ENCODE assay signal across 19 mouse cellular contexts in the genomic region with DNA sequence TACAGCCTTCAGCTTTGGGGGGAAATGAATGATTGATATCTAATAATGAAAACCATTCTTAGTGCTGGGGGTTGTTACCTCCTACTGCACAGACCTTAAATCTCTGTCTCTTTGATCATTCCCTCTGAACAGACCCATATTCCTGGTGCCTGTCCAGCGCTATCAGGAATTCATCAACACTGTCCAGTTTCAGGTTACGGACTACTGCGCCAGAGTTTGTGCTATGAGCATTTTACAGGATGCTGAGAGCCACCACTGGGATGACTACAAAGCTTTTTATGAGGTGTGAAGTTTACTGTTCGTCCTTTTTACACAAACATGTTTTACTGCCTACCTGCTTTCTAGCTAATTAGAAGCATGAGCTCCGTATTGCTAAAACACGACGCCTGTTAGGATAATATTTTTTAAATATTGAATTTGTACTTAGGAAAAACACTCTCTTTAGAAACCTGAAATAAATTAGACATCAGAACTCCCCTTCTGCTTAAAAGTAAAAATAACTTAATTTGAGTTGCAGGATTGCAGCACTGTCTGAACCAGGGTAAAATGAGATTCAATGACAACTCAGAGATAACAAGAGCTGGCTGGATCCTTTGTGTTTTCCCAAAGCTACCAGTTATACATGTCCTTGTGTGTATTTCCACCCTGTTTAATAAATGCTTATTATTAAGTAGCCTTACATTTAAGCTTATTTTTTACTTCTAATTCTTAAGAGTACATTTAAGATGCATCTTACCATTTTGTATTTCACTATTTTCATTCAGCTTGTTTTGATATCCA.
DNase-seq lines count a peak whose midpoint lies in the region; ATAC-seq and TF ChIP-seq lines count a peak whose summit lies in the region.
"Had no signal": no experiment of that assay in that cellular context is flagged by ENCODE, and none has a peak within 500 bp of the region (broad histone marks: within the 10 kb centered on the region; RNA-seq: fewer than 3 reads in every experiment).

No protein-coding gene starts in this region.

- H3K9ac ChIP-seq in forebrain, embryonic 16.5 days (replicated peaks; ENCODE audit: low read depth, low read length), result no peak overlapping the region
- no peak overlapping the region for H3K9ac ChIP-seq in forebrain, embryonic 11.5 days (ENCODE audit: low read length)
- H3K9ac ChIP-seq in midbrain, embryonic 11.5 days (ENCODE audit: low read length), result no peak overlapping the region
- no peak overlapping the region for H3K9ac ChIP-seq in midbrain, postnatal 0 days (replicated peaks; ENCODE audit: low read length, poor library complexity, severe bottlenecking)
- H3K9ac ChIP-seq in limb, embryonic 11.5 days (ENCODE audit: low read length), result no peak overlapping the region
- H3K9ac ChIP-seq: heart, embryonic 15.5 days; intestine, embryonic 15.5 days; limb, embryonic 15.5 days; liver, postnatal 0 days; midbrain, embryonic 15.5 days; neural tube, embryonic 13.5 days; stomach, embryonic 15.5 days had no signal

- DNase-seq in forebrain, embryonic 11.5 days (ENCODE audit: low spot score), result no peak
- DNase-seq in midbrain, embryonic 11.5 days (ENCODE audit: low spot score, missing footprints), result no peak
- no peak for DNase-seq in midbrain, postnatal 0 days (ENCODE audit: low spot score)
- peak; percentile 67 for DNase-seq in limb, embryonic 11.5 days (ENCODE audit: low spot score)
- no peak for DNase-seq in cerebellum, postnatal 4 days (ENCODE audit: low spot score in 2 of 2)
- no peak for DNase-seq in layer of hippocampus, adult 2 months (ENCODE audit: low spot score in 2 of 2)
- no peak for DNase-seq in spleen, postnatal 10 days (ENCODE audit: low spot score in 2 of 2)
- DNase-seq: cerebellum, postnatal 36 days; layer of hippocampus, postnatal 36 days; liver, postnatal 0 days; retina, postnatal 1 day had no signal

- ATAC-seq in forebrain, embryonic 16.5 days, result peak; percentile 18; the same call in 1 of the 2 replicates
- ATAC-seq in forebrain, embryonic 11.5 days (replicated peaks; ENCODE audit: low FRiP score), result no peak
- ATAC-seq in midbrain, embryonic 11.5 days (ENCODE audit: low FRiP score), result peak; percentile 40; the same call in 1 of the 2 replicates
- ATAC-seq in midbrain, postnatal 0 days (ENCODE audit: low FRiP score), result no peak
- peak; percentile 85 for ATAC-seq in limb, embryonic 11.5 days (ENCODE audit: insufficient number of reproducible peaks, low FRiP score, low TSS enrichment, low read depth)
- ATAC-seq: intestine, embryonic 15.5 days; liver, postnatal 0 days; midbrain, embryonic 15.5 days had no signal

- no peak overlapping the region for H3K27ac ChIP-seq in forebrain, embryonic 16.5 days (ENCODE audit: low read length)
- H3K27ac ChIP-seq in forebrain, embryonic 11.5 days (ENCODE audit: low read depth, low read length), result no peak overlapping the region
- H3K27ac ChIP-seq in midbrain, embryonic 11.5 days (ENCODE audit: low read depth, low read length), result no peak overlapping the region
- H3K27ac ChIP-seq in midbrain, postnatal 0 days (ENCODE audit: low read depth, low read length), result no peak overlapping the region
- H3K27ac ChIP-seq in limb, embryonic 11.5 days (replicated peaks; ENCODE audit: low read depth, low read length), result no peak overlapping the region
- no peak overlapping the region for H3K27ac ChIP-seq in layer of hippocampus, adult 2 months
- H3K27ac ChIP-seq: heart, embryonic 15.5 days; intestine, embryonic 15.5 days; limb, embryonic 15.5 days; midbrain, embryonic 15.5 days; neural tube, embryonic 13.5 days; stomach, embryonic 15.5 days had no signal

- no peak overlapping the region for H3K4me3 ChIP-seq in forebrain, embryonic 16.5 days (replicated peaks; ENCODE audit: low read length)
- no peak overlapping the region for H3K4me3 ChIP-seq in forebrain, embryonic 11.5 days (ENCODE audit: low read depth, low read length)
- H3K4me3 ChIP-seq in midbrain, embryonic 11.5 days (ENCODE audit: low read depth, low read length), result no peak overlapping the region
- no peak overlapping the region for H3K4me3 ChIP-seq in midbrain, postnatal 0 days (ENCODE audit: low read depth, low read length)
- no peak overlapping the region for H3K4me3 ChIP-seq in limb, embryonic 11.5 days (ENCODE audit: low read depth, low read length)
- no peak overlapping the region for H3K4me3 ChIP-seq in layer of hippocampus, adult 2 months
- H3K4me3 ChIP-seq: erythroblast, embryonic 14.5 days; heart, embryonic 15.5 days; intestine, embryonic 15.5 days; limb, embryonic 15.5 days; midbrain, embryonic 15.5 days; neural tube, embryonic 13.5 days; stomach, embryonic 15.5 days had no signal

- no peaks in the 10 kb centered on the region for H3K9me3 ChIP-seq in forebrain, embryonic 16.5 days (ENCODE audit: control insufficient read depth, low read length)
- H3K9me3 ChIP-seq in forebrain, embryonic 11.5 days (ENCODE audit: control insufficient read depth, low read length), result no peaks in the 10 kb centered on the region
- H3K9me3 ChIP-seq in midbrain, embryonic 11.5 days (ENCODE audit: control insufficient read depth, low read length), result no peaks in the 10 kb centered on the region
- no peaks in the 10 kb centered on the region for H3K9me3 ChIP-seq in midbrain, postnatal 0 days (ENCODE audit: low read length)
- H3K9me3 ChIP-seq in limb, embryonic 11.5 days (ENCODE audit: control insufficient read depth, low read length), result no peaks in the 10 kb centered on the region
- H3K9me3 ChIP-seq: heart, embryonic 15.5 days; intestine, embryonic 15.5 days; limb, embryonic 15.5 days; midbrain, embryonic 15.5 days; neural tube, embryonic 13.5 days; stomach, embryonic 15.5 days had no signal

- no peaks in the 10 kb centered on the region for H3K4me1 ChIP-seq in forebrain, embryonic 16.5 days (replicated peaks; ENCODE audit: control insufficient read depth, insufficient read depth, low read length)
- no peaks in the 10 kb centered on the region for H3K4me1 ChIP-seq in forebrain, embryonic 11.5 days (replicated peaks; ENCODE audit: control insufficient read depth, insufficient read depth, low read length)
- H3K4me1 ChIP-seq in midbrain, embryonic 11.5 days (ENCODE audit: control insufficient read depth, insufficient read depth, low read length), result no peaks in the 10 kb centered on the region
- H3K4me1 ChIP-seq in midbrain, postnatal 0 days (ENCODE audit: insufficient read depth, low read length), result no peaks in the 10 kb centered on the region
- no peaks in the 10 kb centered on the region for H3K4me1 ChIP-seq in limb, embryonic 11.5 days (ENCODE audit: control insufficient read depth, insufficient read depth, low read length)
- H3K4me1 ChIP-seq: heart, embryonic 15.5 days; intestine, embryonic 15.5 days; limb, embryonic 15.5 days; midbrain, embryonic 15.5 days; neural tube, embryonic 13.5 days; stomach, embryonic 15.5 days had no signal

- H3K27me3 ChIP-seq in forebrain, embryonic 16.5 days (replicated peaks; ENCODE audit: control insufficient read depth, insufficient read depth, low read length), result no peaks in the 10 kb centered on the region
- H3K27me3 ChIP-seq in forebrain, embryonic 11.5 days (ENCODE audit: control insufficient read depth, insufficient read depth, low read length), result no peaks in the 10 kb centered on the region
- H3K27me3 ChIP-seq in midbrain, embryonic 11.5 days (ENCODE audit: control insufficient read depth, insufficient read depth, low read length), result no peaks in the 10 kb centered on the region
- no peaks in the 10 kb centered on the region for H3K27me3 ChIP-seq in midbrain, postnatal 0 days (ENCODE audit: insufficient read depth, low read length)
- H3K27me3 ChIP-seq in limb, embryonic 11.5 days (ENCODE audit: control insufficient read depth, insufficient read depth, low read length), result no peaks in the 10 kb centered on the region
- H3K27me3 ChIP-seq: heart, embryonic 15.5 days; intestine, embryonic 15.5 days; midbrain, embryonic 15.5 days; neural tube, embryonic 13.5 days; stomach, embryonic 15.5 days had no signal

- no peak for TF ChIP-seq CTCF in midbrain, postnatal 0 days (IDR thresholded peaks at IDR 0.05)
- TF ChIP-seq CTCF in layer of hippocampus, adult 2 months (conservative IDR thresholded peaks at IDR 0.05), result no peak

- H3K36me3 ChIP-seq in forebrain, embryonic 16.5 days (ENCODE audit: control insufficient read depth, insufficient read depth), result no peaks in the 10 kb centered on the region
- H3K36me3 ChIP-seq in forebrain, embryonic 11.5 days (ENCODE audit: control insufficient read depth, insufficient read depth, low read length), result no peaks in the 10 kb centered on the region
- no peaks in the 10 kb centered on the region for H3K36me3 ChIP-seq in midbrain, embryonic 11.5 days (ENCODE audit: control insufficient read depth, insufficient read depth, low read length)
- H3K36me3 ChIP-seq in midbrain, postnatal 0 days (ENCODE audit: insufficient read depth, low read length), result no peaks in the 10 kb centered on the region
- H3K36me3 ChIP-seq in limb, embryonic 11.5 days (ENCODE audit: control insufficient read depth, insufficient read depth, low read length), result no peaks in the 10 kb centered on the region
- H3K36me3 ChIP-seq: heart, embryonic 15.5 days; intestine, embryonic 15.5 days; limb, embryonic 15.5 days; midbrain, embryonic 15.5 days; neural tube, embryonic 13.5 days; stomach, embryonic 15.5 days had no signal

- WGBS in forebrain, embryonic 16.5 days, result 74% methylated on average over 7 of the region's 7 CpGs
- WGBS in forebrain, embryonic 11.5 days, result 81% methylated on average over 7 of the region's 7 CpGs
- 81% methylated on average over 7 of the region's 7 CpGs for WGBS in midbrain, embryonic 11.5 days
- WGBS in midbrain, postnatal 0 days, result 75% methylated on average over 7 of the region's 7 CpGs
- WGBS in limb, embryonic 11.5 days, result 7% methylated on average over 7 of the region's 7 CpGs

- no peak overlapping the region for H3K4me2 ChIP-seq in forebrain, embryonic 16.5 days (ENCODE audit: low read length)
- no peak overlapping the region for H3K4me2 ChIP-seq in forebrain, embryonic 11.5 days (ENCODE audit: low read depth, low read length, severe bottlenecking)
- H3K4me2 ChIP-seq in midbrain, embryonic 11.5 days, result no peak overlapping the region
- no peak overlapping the region for H3K4me2 ChIP-seq in midbrain, postnatal 0 days (ENCODE audit: low read depth, low read length, poor library complexity, severe bottlenecking)
- H3K4me2 ChIP-seq in limb, embryonic 11.5 days (ENCODE audit: low read depth, severe bottlenecking), result no peak overlapping the region
- H3K4me2 ChIP-seq: heart, embryonic 15.5 days; intestine, embryonic 15.5 days; limb, embryonic 15.5 days; midbrain, embryonic 15.5 days; neural tube, embryonic 13.5 days; stomach, embryonic 15.5 days had no signal

Comparison
In these comparisons a context has a peak if more than half of its experiments do, and no peak if none do; other contexts are left out.
1. ATAC-seq: peak in forebrain, embryonic 16.5 days (single experiment), midbrain, embryonic 11.5 days (single experiment) and limb, embryonic 11.5 days (single experiment); none in forebrain, embryonic 11.5 days (single experiment) and midbrain, postnatal 0 days (single experiment).